Mouse (Mus musculus) kidney, postnatal 25 days (tissue): Measurements from ENCODE around the gene Gm49368.
"Not testable (repeated sequence)": the region's sequence is repeated elsewhere in the genome, so short reads cannot be mapped to it uniquely, and the experiment has no call there.

Source experiments
- DNase-seq, 2 experiments: peaks; one replicate each; pipeline ENCODE4 v3.0.0; 2021; ENCODE audit warnings: mixed read lengths in 2 of 2

Gene Gm49368

GRCm38 (mm10) chr7:128136927-128137326 lies 74.4 kb downstream of the Gm49368 start:
- no peak for DNase-seq

GRCm38 (mm10) chr7:128139611-128140010 lies 77.1 kb downstream of the Gm49368 start:
- DNase-seq: no peak

GRCm38 (mm10) chr7:128150970-128151369 lies 88.5 kb downstream of the Gm49368 start:
- DNase-seq: no peak

GRCm38 (mm10) chr7:128154076-128154475 lies 91.6 kb downstream of the Gm49368 start, which contains the start of gene Itgad:
Gene Itgad, plus strand, starts transcription at chr7:128154376.
- no peak for DNase-seq

- no peak for DNase-seq
Observed at GRCm38 (mm10) chr7:128154924-128155323, 92.4 kb downstream of the Gm49368 start.

- not testable (repeated sequence) for DNase-seq
Observed at GRCm38 (mm10) chr7:128158688-128159354, 96.3 kb downstream of the Gm49368 start.

- no peak for DNase-seq
Observed at GRCm38 (mm10) chr7:128164001-128164400, 101.5 kb downstream of the Gm49368 start.

GRCm38 (mm10) chr7:128166391-128166790 lies 103.9 kb downstream of the Gm49368 start:
- DNase-seq: no peak

GRCm38 (mm10) chr7:128169996-128170395 lies 107.5 kb downstream of the Gm49368 start:
- DNase-seq: no peak
